Mouse (Mus musculus): ENCODE results near the gene Cdkn1a.
A peak's percentile ranks its signal among the peaks of the same experiment; 100 is the strongest.
"Not testable (repeated sequence)": the region's sequence is repeated elsewhere in the genome, so short reads cannot be mapped to it uniquely, and the experiment has no call there.

Gene Cdkn1a

GRCm38 (mm10) chr17:29084656-29085055 lies 6.1 kb upstream of the Cdkn1a start:
- no peak for DNase-seq

GRCm38 (mm10) chr17:29085266-29085665 lies 5.5 kb upstream of the Cdkn1a start:
- DNase-seq = no peak

GRCm38 (mm10) chr17:29086916-29087315 lies 3.9 kb upstream of the Cdkn1a start:
- no peak for DNase-seq

GRCm38 (mm10) chr17:29091348-29091944 lies 670 bp downstream of the Cdkn1a start:
- no peak for DNase-seq

GRCm38 (mm10) chr17:29092497-29092896 lies 1.7 kb downstream of the Cdkn1a start:
- DNase-seq = no peak

GRCm38 (mm10) chr17:29093110-29093952 lies 2.6 kb downstream of the Cdkn1a start:
- peak; percentile 88 for DNase-seq

- DNase-seq = no peak
Measured at GRCm38 (mm10) chr17:29093961-29094309, 3.2 kb downstream of the Cdkn1a start.

- no peak for DNase-seq
Measured at GRCm38 (mm10) chr17:29094310-29095181, 3.8 kb downstream of the Cdkn1a start.

GRCm38 (mm10) chr17:29095201-29095733 lies 4.5 kb downstream of the Cdkn1a start:
- DNase-seq = peak; percentile 88

GRCm38 (mm10) chr17:29096245-29096644 lies 5.5 kb downstream of the Cdkn1a start:
- no peak for DNase-seq

- no peak for DNase-seq
Measured at GRCm38 (mm10) chr17:29096851-29097561, 6.2 kb downstream of the Cdkn1a start.

GRCm38 (mm10) chr17:29098291-29098690 lies 7.5 kb downstream of the Cdkn1a start:
- DNase-seq = no peak

- DNase-seq = no peak
Measured at GRCm38 (mm10) chr17:29099076-29099475, 8.3 kb downstream of the Cdkn1a start.

- DNase-seq = no peak
Measured at GRCm38 (mm10) chr17:29100627-29101026, 9.9 kb downstream of the Cdkn1a start.

GRCm38 (mm10) chr17:29110356-29110755 lies 19.6 kb downstream of the Cdkn1a start:
- DNase-seq = not testable (repeated sequence)

GRCm38 (mm10) chr17:29111332-29111731 lies 20.6 kb downstream of the Cdkn1a start:
- DNase-seq = no peak

GRCm38 (mm10) chr17:29113591-29114352 lies 23.0 kb downstream of the Cdkn1a start, which contains the start of gene Rab44:
TSS of gene Rab44 (plus strand) at chr17:29114145.
- peak; percentile 31 for DNase-seq

- no peak for DNase-seq
Measured at GRCm38 (mm10) chr17:29116023-29116422, 25.2 kb downstream of the Cdkn1a start.

GRCm38 (mm10) chr17:29117006-29117648 lies 26.4 kb downstream of the Cdkn1a start:
- DNase-seq = no peak

GRCm38 (mm10) chr17:29118057-29118456 lies 27.3 kb downstream of the Cdkn1a start:
- DNase-seq = no peak

GRCm38 (mm10) chr17:29120666-29121065 lies 29.9 kb downstream of the Cdkn1a start:
- no peak for DNase-seq
